ENCODE assay signal across 7 mouse cellular contexts in genomic region chr13:3609780-3610117, GRCm38 (mm10). TPM values are rescaled to one million over a fixed set of nuclear protein-coding genes. Genes with fewer than 3 reads are reported as not detected.
A peak's percentile ranks its signal among the peaks of the same experiment; 100 is the strongest.
DNase-seq lines count a peak whose midpoint lies in the region; ATAC-seq and TF ChIP-seq lines count a peak whose summit lies in the region.

No protein-coding gene starts in this region.

- no peaks in the 10 kb centered on the region; the same call in 1 of the 2 replicates for H3K4me1 ChIP-seq in testis, adult 2 months (ENCODE audit: control insufficient read depth, insufficient read depth, low read length)
- H3K4me1 ChIP-seq in forebrain, embryonic 13.5 days = peaks cover 6% of the 10 kb centered on the region; the same call in 1 of the 2 replicates
- peaks cover 3% of the 10 kb centered on the region in 2 experiments; a peak in 3 of 4 replicates for H3K4me1 ChIP-seq in liver, embryonic 14.5 days (replicated peaks; ENCODE audit: control insufficient read depth in 2 of 2, insufficient read depth in 2 of 2, low read length in 1 of 2)

- no peaks in the 10 kb centered on the region for H3K36me3 ChIP-seq in testis, adult 2 months (ENCODE audit: control insufficient read depth, insufficient read depth, low read length)
- H3K36me3 ChIP-seq in forebrain, embryonic 13.5 days (ENCODE audit: poor library complexity, severe bottlenecking) = no peaks in the 10 kb centered on the region
- no peaks in the 10 kb centered on the region for H3K36me3 ChIP-seq in liver, embryonic 14.5 days (replicated peaks; ENCODE audit: control insufficient read depth, insufficient read depth, low read depth)

- no peak for TF ChIP-seq EP300 in liver, embryonic 14.5 days (IDR thresholded peaks at IDR 0.05; ENCODE audit: low read depth)

- WGBS in forebrain, embryonic 13.5 days = 24% methylated on average over 8 of the region's 8 CpGs
- 14% methylated on average over 8 of the region's 8 CpGs for WGBS in liver, embryonic 14.5 days (ENCODE audit: insufficient replicate concordance)

- peak overlapping the region; percentile 100 for H3K27ac ChIP-seq in testis, adult 2 months (ENCODE audit: control insufficient read depth, insufficient read depth, low read depth, low read length)
- H3K27ac ChIP-seq in forebrain, embryonic 13.5 days = no peak overlapping the region; the same call in 1 of the 2 replicates
- no peak overlapping the region; the same call in 1 of the 2 replicates for H3K27ac ChIP-seq in liver, embryonic 14.5 days

- no peak for ATAC-seq in forebrain, embryonic 13.5 days
- no peak for ATAC-seq in liver, embryonic 14.5 days (ENCODE audit: insufficient read depth)

- peak overlapping the region; percentile 100 for H3K4me3 ChIP-seq in testis, adult 2 months (ENCODE audit: control insufficient read depth, low read depth, low read length)
- H3K4me3 ChIP-seq in forebrain, embryonic 13.5 days = peak overlapping the region; percentile 93
- H3K4me3 ChIP-seq in liver, embryonic 14.5 days (ENCODE audit: insufficient read depth in 1 of 2, low read depth in 2 of 2, low read length in 2 of 2) = peak overlapping the region; percentile 83 to 97

- no peak for TF ChIP-seq POLR2A in testis, adult 2 months (IDR thresholded peaks at IDR 0.05; ENCODE audit: control insufficient read depth, low read depth, low read length)

- no peaks in the 10 kb centered on the region for H3K27me3 ChIP-seq in testis, adult 2 months (ENCODE audit: control insufficient read depth, insufficient read depth, low read length)
- H3K27me3 ChIP-seq in forebrain, embryonic 13.5 days = peaks cover 3% of the 10 kb centered on the region; the same call in 1 of the 2 replicates
- no peaks in the 10 kb centered on the region for H3K27me3 ChIP-seq in liver, embryonic 14.5 days (ENCODE audit: control insufficient read depth, insufficient read depth, low read length)

- TF ChIP-seq CTCF in testis, adult 2 months (IDR thresholded peaks at IDR 0.05; ENCODE audit: control insufficient read depth, insufficient read depth, insufficient replicate concordance, low read depth, low read length) = no peak
- no peak for TF ChIP-seq CTCF in liver, embryonic 14.5 days (IDR thresholded peaks at IDR 0.05; ENCODE audit: low read depth)

- peak overlapping the region; percentile 67 for H3K4me2 ChIP-seq in forebrain, embryonic 13.5 days
- peak overlapping the region; percentile 90 for H3K4me2 ChIP-seq in liver, embryonic 14.5 days (ENCODE audit: low read depth)

- no peaks in the 10 kb centered on the region; the same call in 1 of the 2 replicates for H3K9me3 ChIP-seq in forebrain, embryonic 13.5 days (replicated peaks)
- H3K9me3 ChIP-seq in liver, embryonic 14.5 days (ENCODE audit: control insufficient read depth, low read length) = no peaks in the 10 kb centered on the region; the same call in 1 of the 2 replicates

- H3K9ac ChIP-seq in forebrain, embryonic 13.5 days = peak overlapping the region; percentile 88
- H3K9ac ChIP-seq in liver, embryonic 14.5 days (replicated peaks) = peak overlapping the region; percentile 88

- no peak for DNase-seq in testis, postnatal 10 days (ENCODE audit: low spot score)
- DNase-seq in liver, embryonic 14.5 days (ENCODE audit: low read depth in 3 of 3, low spot score in 3 of 3) = no peak
- DNase-seq in MN1 (ENCODE audit: low spot score) = no peak
- no peak for DNase-seq in cerebellum, adult 11-12 months
- no peak for DNase-seq in urinary bladder, adult 2 months (ENCODE audit: low spot score)

RNA-seq across cellular contexts. Expression of gene Fam208b, which starts 1.2 kb away (rescaled TPM):
- 20.9 and 25.5 TPM in 2 replicates for polyA plus RNA-seq in testis, adult 2 months (2012; rRNA removed)
- polyA plus RNA-seq in forebrain, embryonic 13.5 days (2015; fragmentation: Nextera tagmentation; extraction: Ambion mirVana) = 19.5 and 21.0 TPM in 2 replicates
- 2.5 and 4.2 TPM in 2 replicates for polyA plus RNA-seq in liver, embryonic 14.5 days (2012; rRNA removed)
- 3.5 and 5.2 TPM in 2 replicates for polyA plus RNA-seq in liver, embryonic 14.5 days (2014; fragmentation: Nextera tagmentation; extraction: Ambion mirVana)
- polyA plus RNA-seq in urinary bladder, adult 2 months (2012; rRNA removed) = 14.1 and 16.1 TPM in 2 replicates

RNA-seq across cellular contexts. Expression of gene Asb13, which starts 24.1 kb away (rescaled TPM):
- 0.46 and 0.93 TPM in 2 replicates for polyA plus RNA-seq in testis, adult 2 months (2012; rRNA removed)
- 12.9 and 15.6 TPM in 2 replicates for polyA plus RNA-seq in forebrain, embryonic 13.5 days (2015; fragmentation: Nextera tagmentation; extraction: Ambion mirVana)
- polyA plus RNA-seq in liver, embryonic 14.5 days (2012; rRNA removed) = 2.3 TPM in 2 replicates
- polyA plus RNA-seq in liver, embryonic 14.5 days (2014; fragmentation: Nextera tagmentation; extraction: Ambion mirVana) = 1.6 and 1.7 TPM in 2 replicates
- 19.5 and 20.6 TPM in 2 replicates for polyA plus RNA-seq in urinary bladder, adult 2 months (2012; rRNA removed)
